Mouse (Mus musculus) neural tube, embryonic 13.5 days (tissue): ENCODE data around the gene Cbx1. TPM values are rescaled to one million over a fixed set of nuclear protein-coding genes. Genes with fewer than 3 reads are reported as not detected.
A peak's percentile ranks its signal among the peaks of the same experiment; 100 is the strongest.

Experiments
- ATAC-seq: fragments of 200-750 bp; cut with Nextera tagmentation; 2 replicates; pipeline ENCODE4 v1.8.0; 2017; ENCODE audit warnings: low read depth, mild to moderate bottlenecking, moderate TSS enrichment, moderate library complexity
- H3K27ac ChIP-seq: fragments of 300-500 bp; sonication (generic); replicated peaks from 2 replicates; pipeline ENCODE4 v1.5.1; 2015; ENCODE audit warnings: moderate library complexity, mild to moderate bottlenecking, inconsistent platforms
- H3K27me3 ChIP-seq: fragments of 300-500 bp; sonication (generic); 2 replicates; pipeline ENCODE4 v1.6.1; 2015; ENCODE audit warnings: mild to moderate bottlenecking, inconsistent platforms
- H3K36me3 ChIP-seq: fragments of 300-500 bp; sonication (generic); 2 replicates; pipeline ENCODE4 v1.6.1; 2015; ENCODE audit warnings: mild to moderate bottlenecking, inconsistent platforms
- H3K4me1 ChIP-seq: fragments of 300-500 bp; sonication (generic); replicated peaks from 2 replicates; pipeline ENCODE4 v1.6.1; 2015; ENCODE audit warnings: inconsistent platforms
- H3K4me2 ChIP-seq: fragments of 300-500 bp; sonication (generic); 2 replicates; pipeline ENCODE4 v1.6.1; 2015; ENCODE audit warnings: inconsistent platforms, mild to moderate bottlenecking, moderate library complexity
- H3K4me3 ChIP-seq: fragments of 300-500 bp; sonication (generic); 2 replicates; pipeline ENCODE4 v1.5.1; 2015; ENCODE audit warnings: mild to moderate bottlenecking, inconsistent platforms
- H3K9ac ChIP-seq: fragments of 300-500 bp; sonication (generic); 2 replicates; pipeline ENCODE4 v1.6.1; 2015; ENCODE audit warnings: moderate library complexity, mild to moderate bottlenecking, inconsistent platforms
- H3K9me3 ChIP-seq: fragments of 300-500 bp; sonication (generic); 2 replicates; pipeline ENCODE4 v1.6.1; 2016; ENCODE audit warnings: inconsistent platforms
- WGBS: fragments of 180-500 bp; shearing (Covaris S2); methylation state at CpG from one replicate; pipeline ENCODE4 v1.1.7; 2015; 5-methylcytosine and 5-hydroxymethylcytosine counted together
- polyA plus RNA-seq: library from polyadenylated mRNA; unstranded; fragments of >200 nt; fragmentation: Nextera tagmentation; extraction: Ambion mirVana; gene quantifications from 2 replicates; pipeline ENCODE4 v1.2.1, GENCODE M21; 2015

Cbx1 gene
- polyA plus RNA-seq, 1 experiment from 2014 or later, result 91.6 TPM

DNA sequence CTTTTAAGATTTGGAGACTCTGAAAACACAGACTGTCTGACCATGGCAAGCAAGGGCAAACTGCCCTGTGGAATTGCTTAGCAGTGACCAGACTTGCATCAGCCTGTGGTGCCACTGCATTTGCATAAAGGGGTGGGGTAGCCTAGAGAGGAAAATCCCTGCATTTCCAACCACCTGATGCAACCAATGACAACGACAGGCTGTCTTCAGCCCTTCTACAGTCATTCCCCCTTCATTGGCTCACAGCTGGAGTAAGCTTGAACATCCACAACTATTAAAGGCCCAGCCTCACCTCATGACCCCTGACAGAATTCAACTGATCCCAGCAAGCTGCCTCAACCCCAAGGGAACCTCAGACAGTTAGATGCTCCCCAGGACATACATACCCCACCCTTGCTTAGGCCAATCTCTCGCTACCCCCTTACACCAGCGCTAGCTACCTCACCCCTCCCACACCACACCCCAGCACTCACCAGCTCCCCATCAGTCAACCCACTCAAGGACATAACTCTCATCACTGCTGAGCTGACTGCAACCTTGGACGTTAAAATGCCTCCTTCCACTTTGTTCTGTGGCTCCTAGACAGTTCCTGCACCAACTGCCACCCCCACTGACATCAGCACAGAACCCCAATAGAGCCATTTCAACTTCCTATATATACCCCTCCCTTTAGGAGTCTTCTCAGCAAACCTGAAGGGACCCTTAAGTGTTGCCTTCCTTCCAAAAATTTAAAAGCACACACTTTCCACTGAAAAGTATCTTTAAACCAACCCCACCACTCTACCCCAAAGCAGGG, 33.9 kb downstream of the Cbx1 start:
- Histone ChIP-seq H3K27ac (peak overlapping the region; percentile 92), H3K36me3 (peaks cover 61% of the 10 kb centered on the region), H3K4me3 (peak overlapping the region; percentile 57), H3K4me2 (peak overlapping the region; percentile 97), H3K9ac (peak overlapping the region; percentile 76), H3K4me1 (peaks cover 54% of the 10 kb centered on the region), H3K27me3 (no peaks in the 10 kb centered on the region), H3K9me3 (no peaks in the 10 kb centered on the region)
- WGBS, result 36% methylated on average over 4 of the region's 4 CpGs
- no peak for ATAC-seq

DNA sequence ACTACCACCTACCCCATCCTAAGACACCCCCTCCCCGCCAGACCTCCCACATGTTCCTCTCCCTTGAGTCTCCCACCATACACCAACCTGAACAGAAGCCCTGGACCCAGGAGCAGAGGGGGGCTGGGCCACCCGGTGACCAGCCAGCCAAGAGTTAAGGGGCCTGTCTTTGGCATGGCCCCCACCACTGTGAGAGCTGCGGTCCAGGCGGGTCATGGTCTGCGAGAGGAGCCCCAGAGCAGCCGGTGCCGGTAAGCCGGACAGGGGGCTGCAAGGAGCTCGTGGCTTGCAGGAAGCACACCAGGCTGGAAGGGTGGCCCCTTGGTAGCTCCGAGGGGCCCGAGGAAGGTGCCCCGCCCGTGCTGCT, 34.5 kb downstream of the Cbx1 start:
- H3K27me3 ChIP-seq, result no peaks in the 10 kb centered on the region
- peak overlapping the region; percentile 57 for H3K4me3 ChIP-seq
- H3K4me1 ChIP-seq, result peaks cover 59% of the 10 kb centered on the region
- H3K36me3 ChIP-seq, result peaks cover 56% of the 10 kb centered on the region
- H3K9ac ChIP-seq, result peak overlapping the region; percentile 76
- 11% methylated on average over 13 of the region's 13 CpGs for WGBS
- H3K27ac ChIP-seq, result peak overlapping the region; percentile 92
- no peaks in the 10 kb centered on the region for H3K9me3 ChIP-seq
- peak overlapping the region; percentile 97 for H3K4me2 ChIP-seq
- ATAC-seq, result peak; percentile 54

DNA sequence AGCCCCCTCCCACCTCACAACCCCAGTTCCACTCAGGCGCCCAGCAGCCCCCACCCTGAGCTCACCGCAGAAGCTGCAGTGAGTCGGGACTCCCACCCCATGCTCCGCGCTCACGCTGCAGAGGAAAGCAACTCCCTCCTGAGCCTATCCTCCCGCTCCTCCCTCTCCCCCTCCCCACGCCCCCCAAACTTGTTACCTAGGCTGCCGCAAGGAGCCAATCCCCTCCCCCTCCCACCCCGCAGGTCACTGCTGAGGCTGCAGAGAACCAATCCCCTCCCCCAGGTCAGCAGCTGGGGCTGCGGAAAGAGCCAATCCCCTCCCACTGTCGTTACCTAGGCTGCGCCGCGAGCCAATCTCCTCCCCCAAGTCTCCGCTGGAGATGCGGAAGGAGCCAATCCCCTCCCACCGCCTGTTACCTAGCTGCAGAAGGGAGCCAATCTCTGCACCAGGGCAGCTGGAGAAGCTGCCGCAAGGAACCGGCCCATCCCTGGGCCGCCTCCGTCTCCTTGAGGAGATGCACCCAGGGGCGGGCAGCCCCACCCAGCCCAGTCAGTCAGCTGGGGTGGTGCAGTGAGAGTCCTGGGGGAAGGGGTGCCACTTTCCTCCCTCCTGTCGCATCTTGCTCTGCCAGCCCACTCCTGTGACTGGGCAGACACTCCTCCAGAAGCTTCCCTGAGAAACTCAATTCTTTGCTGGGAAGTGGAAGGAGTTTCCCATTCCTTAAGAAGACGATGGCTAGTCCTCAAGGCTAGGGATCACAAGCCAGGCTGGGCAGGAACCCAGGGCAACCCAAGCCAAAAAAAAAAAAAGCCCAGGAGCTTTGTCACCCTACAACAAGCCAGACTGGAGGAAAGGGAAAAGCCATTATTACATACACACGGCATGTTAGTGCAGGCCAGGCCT, 35.2 kb downstream of the Cbx1 start:
- under 1% methylated on average over 20 of the region's 26 CpGs for WGBS

DNA sequence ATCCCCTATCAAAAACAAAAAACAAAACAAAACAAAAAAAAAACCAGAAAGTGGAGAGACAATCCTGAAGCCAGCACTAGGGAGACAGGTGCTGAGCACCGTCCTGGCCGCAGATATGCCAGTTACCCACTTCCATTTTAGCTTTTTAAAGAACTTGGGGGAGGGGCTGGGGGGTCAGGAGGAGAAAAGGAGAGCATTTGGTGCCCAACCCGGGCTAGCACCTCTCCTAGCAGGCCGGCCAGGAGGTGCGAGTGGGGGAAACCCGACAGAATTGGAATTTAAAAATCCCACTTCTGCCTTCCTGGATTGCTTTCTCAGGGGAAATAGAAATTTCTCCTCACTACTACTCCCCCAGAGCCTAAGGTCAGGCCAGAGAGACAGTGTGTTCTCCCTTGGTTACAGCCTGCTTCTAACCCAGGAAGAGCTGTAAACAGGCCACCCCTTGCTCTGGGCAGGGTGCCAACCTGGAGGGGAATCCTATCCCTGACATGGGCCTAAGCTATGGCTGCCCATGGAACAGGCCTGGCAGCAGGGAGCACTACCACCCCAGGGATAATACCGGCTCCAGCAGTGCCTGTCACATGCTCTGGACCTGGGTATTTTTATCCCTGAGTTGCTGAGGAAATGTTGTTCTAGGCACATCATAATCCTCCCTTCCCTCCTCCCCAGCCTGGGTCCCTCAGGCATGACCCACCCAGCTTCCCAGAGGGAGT, 36.0 kb downstream of the Cbx1 start:
- H3K27me3 ChIP-seq, result no peaks in the 10 kb centered on the region
- H3K4me3 ChIP-seq, result peak overlapping the region; percentile 57
- 42% methylated on average over 7 of the region's 7 CpGs for WGBS
- peak overlapping the region; percentile 92 for H3K27ac ChIP-seq
- no peak for ATAC-seq
- no peaks in the 10 kb centered on the region for H3K9me3 ChIP-seq
- peaks cover 66% of the 10 kb centered on the region for H3K4me1 ChIP-seq
- H3K36me3 ChIP-seq, result peaks cover 41% of the 10 kb centered on the region
- peak overlapping the region; percentile 76 for H3K9ac ChIP-seq
- peak overlapping the region; percentile 97 for H3K4me2 ChIP-seq

More for the DNA sequence above, 35.2 kb downstream of the Cbx1 start:
- peaks cover 65% of the 10 kb centered on the region for H3K4me1 ChIP-seq
- H3K4me3 ChIP-seq, result peak overlapping the region; percentile 57
- H3K27me3 ChIP-seq, result no peaks in the 10 kb centered on the region
- peak; percentile 91 for ATAC-seq
- H3K9me3 ChIP-seq, result no peaks in the 10 kb centered on the region
- peak overlapping the region; percentile 97 for H3K4me2 ChIP-seq
- H3K36me3 ChIP-seq, result peaks cover 49% of the 10 kb centered on the region
- H3K9ac ChIP-seq, result peak overlapping the region; percentile 76
- H3K27ac ChIP-seq, result peak overlapping the region; percentile 92

DNA sequence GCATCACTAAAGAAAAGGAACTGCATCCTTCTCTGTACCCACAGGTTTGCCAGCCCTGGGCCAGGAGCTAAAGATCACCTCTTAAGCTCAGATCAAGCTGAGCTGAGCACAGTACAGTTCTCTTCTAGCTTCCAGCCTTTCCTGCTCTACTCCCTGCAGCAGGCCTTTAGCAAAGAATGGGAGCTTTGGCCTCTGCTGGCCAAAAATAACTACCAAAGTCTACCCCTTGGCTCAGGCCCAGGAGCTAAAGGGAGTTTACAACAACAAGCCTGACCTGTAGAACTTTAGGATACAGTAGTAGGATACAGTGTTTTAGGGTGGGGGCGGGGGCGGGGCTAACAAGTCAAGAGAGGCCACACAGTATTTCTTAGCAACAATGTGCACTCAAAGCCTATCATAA, 37.6 kb downstream of the Cbx1 start:
- no peak for ATAC-seq
- Histone ChIP-seq H3K9ac (peak overlapping the region; percentile 76), H3K9me3 (no peaks in the 10 kb centered on the region), H3K4me3 (peak overlapping the region; percentile 10; the same call in 1 of the 2 replicates), H3K4me2 (peak overlapping the region; percentile 97), H3K27ac (peak overlapping the region; percentile 92; the same call in 1 of the 2 replicates), H3K36me3 (peaks cover 25% of the 10 kb centered on the region), H3K27me3 (no peaks in the 10 kb centered on the region), H3K4me1 (peaks cover 71% of the 10 kb centered on the region)
- 73% methylated on average over 2 of the region's 2 CpGs for WGBS

DNA sequence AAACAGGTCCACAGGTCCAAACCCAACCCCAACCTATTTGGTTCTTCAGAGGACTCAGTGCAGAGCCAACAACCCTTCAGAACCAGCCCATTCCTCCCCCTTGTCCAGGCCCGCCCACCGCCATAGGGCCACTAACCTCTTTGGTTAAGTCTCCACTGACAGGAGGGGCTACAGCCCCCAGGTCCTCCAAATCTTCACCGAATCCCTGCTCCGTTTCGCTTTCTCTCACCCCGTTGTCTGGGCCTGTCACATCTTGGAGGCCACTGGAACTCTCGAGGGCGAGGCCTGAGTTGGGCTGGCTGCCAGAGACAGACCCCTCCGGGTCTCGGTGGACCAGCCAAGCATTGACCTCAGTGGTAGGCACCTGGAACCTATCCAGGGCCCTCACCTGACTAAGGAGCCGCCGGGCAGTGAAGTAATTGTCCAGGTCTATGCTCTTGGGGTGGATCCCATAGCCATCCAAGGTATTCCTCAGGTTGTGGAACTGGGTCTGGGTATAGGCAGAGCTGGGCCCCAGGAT, 38.2 kb downstream of the Cbx1 start:
- ATAC-seq, result no peak
- H3K4me3 ChIP-seq, result no peak overlapping the region

DNA sequence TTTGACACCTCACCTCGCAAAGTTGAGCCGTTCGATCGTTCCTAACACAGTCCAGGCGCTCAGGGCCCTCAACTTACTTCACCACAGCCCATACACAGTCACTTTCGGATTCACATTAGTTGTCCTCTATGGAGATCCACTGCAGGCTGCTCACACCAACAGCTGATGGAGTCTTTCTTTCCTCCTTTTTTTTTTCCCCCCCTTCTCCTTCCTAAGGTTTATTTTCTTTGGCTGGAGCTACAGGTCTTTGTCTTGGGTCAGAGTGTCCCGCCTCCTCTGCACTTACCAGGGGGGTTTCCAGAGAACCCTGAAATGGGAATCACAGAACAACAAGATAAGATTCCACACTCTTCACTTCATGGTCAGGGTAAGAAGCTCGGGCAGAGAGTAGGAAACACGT, 39.0 kb downstream of the Cbx1 start:
- Histone ChIP-seq H3K4me2 (peak overlapping the region; percentile 97), H3K4me1 (peaks cover 64% of the 10 kb centered on the region), H3K27ac (0 out of 2 replicates have a peak overlapping the region, but pooled peaks have one; percentile 3), H3K9ac (peak overlapping the region; percentile 3; the same call in 1 of the 2 replicates), H3K9me3 (no peaks in the 10 kb centered on the region), H3K4me3 (peak overlapping the region; percentile 90; the same call in 1 of the 2 replicates), H3K27me3 (no peaks in the 10 kb centered on the region), H3K36me3 (peaks cover 18% of the 10 kb centered on the region)
- ATAC-seq, result no peak
- 75% methylated on average over 9 of the region's 9 CpGs for whole genome bisulfite sequencing

More for the DNA sequence above, 38.2 kb downstream of the Cbx1 start:
- no peak overlapping the region for H3K27ac ChIP-seq
- H3K27me3 ChIP-seq, result no peaks in the 10 kb centered on the region
- 83% methylated on average over 12 of the region's 12 CpGs for WGBS
- H3K4me2 ChIP-seq, result peak overlapping the region; percentile 97
- peaks cover 71% of the 10 kb centered on the region for H3K4me1 ChIP-seq
- H3K36me3 ChIP-seq, result peaks cover 19% of the 10 kb centered on the region
- no peaks in the 10 kb centered on the region for H3K9me3 ChIP-seq
- H3K9ac ChIP-seq, result peak overlapping the region; percentile 76

DNA sequence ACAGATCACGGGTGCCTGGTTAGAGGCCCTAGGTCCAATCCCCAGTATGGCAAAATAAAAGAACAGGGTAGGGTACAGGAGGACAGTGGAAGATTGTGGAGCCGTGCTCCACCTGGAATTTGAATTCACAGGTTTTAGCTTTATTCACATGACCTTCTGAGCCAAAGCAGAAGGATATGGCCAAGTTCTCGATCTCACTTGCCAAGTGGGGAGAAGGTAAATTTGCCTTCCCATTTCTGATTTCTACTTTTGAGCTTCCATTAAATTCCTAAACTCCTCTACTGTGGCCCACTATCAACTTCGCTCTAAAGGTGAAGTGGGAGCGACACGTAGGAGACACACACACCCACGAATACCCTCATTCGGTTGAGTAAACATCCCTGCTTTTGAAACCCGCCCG, 40.0 kb downstream of the Cbx1 start:
- Histone ChIP-seq H3K4me3 (peak overlapping the region; percentile 90), H3K4me2 (peak overlapping the region; percentile 97), H3K4me1 (peaks cover 55% of the 10 kb centered on the region), H3K36me3 (peaks cover 18% of the 10 kb centered on the region), H3K9me3 (no peaks in the 10 kb centered on the region), H3K27ac (peak overlapping the region; percentile 95), H3K9ac (peak overlapping the region; percentile 92), H3K27me3 (no peaks in the 10 kb centered on the region)
- ATAC-seq, result no peak
- WGBS, result 19% methylated on average over 10 of the region's 10 CpGs

DNA sequence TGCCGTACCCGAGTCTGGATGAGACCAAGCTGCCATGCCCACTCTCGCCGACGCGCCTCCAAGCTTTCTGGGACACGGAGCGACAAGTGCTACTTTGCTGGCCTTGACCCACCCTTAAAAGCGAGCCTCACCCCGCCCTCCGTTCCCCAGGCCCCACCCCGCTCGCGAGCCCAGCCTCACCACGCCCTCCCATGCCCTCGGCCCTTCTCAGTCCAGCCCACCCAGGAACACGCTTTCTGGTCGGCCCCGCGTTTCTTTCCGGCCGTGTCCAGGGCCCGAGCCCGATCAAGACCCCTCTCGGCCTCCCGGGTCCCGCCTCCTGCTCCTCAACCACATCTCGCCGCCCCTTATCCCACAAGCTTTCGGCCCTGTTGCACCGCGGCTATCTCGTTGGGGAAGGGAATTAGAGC, 40.5 kb downstream of the Cbx1 start:
- Histone ChIP-seq H3K27ac (peak overlapping the region; percentile 95), H3K4me3 (peak overlapping the region; percentile 90), H3K9ac (peak overlapping the region; percentile 92), H3K4me1 (peaks cover 52% of the 10 kb centered on the region), H3K9me3 (no peaks in the 10 kb centered on the region), H3K36me3 (peaks cover 18% of the 10 kb centered on the region), H3K27me3 (no peaks in the 10 kb centered on the region), H3K4me2 (peak overlapping the region; percentile 97)
- ATAC-seq, result peak; percentile 37
- WGBS, result under 1% methylated on average over 33 of the region's 33 CpGs

DNA sequence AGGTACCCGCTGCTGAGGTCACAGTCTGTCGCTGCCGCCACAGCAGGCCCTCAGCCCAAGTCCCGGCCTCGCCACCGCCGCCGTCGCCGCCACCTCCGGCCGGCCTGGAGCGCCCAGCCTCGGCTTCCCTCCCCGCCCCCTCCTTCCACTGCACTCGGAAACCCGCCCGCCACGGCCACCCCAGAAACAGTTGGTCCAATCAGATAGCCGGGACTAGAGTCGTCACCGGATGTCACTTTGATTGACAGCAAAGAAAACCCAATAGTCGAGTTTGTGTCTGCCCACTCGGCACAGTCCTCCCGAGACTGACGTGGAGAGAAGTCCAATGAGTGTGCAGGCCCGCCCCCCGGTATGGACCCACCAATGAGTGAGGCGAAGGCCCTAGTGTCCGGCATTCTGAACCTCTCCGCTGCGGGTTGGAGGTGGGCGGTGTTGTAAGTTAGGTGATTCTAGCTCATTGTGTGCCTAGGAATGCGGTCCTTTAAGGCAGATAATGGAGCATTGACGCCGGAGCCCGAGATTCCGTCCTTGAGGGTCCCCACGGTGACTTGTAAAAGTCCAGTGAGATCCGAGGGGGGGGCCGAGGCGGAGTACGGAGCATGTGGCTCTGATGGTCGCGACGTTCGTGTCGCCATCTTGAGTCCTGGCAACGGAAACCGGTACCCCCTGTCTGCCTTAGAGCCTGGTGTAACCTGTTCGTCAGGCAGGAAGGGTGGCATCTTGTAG, 41.0 kb downstream of the Cbx1 start, which contains the start of gene Nfe2l1:
TSS of gene Nfe2l1 (minus strand) at position 156 of the 726 bp plus-strand sequence.
- Histone ChIP-seq H3K9ac (peak within 1 kb of the TSS; percentile 92), H3K36me3 (peaks cover 18% of the 10 kb centered on the region), H3K4me2 (peak within 1 kb of the TSS; percentile 97), H3K27me3 (no peaks in the 10 kb centered on the region), H3K4me1 (peaks cover 46% of the 10 kb centered on the region), H3K4me3 (peak within 1 kb of the TSS; percentile 90), H3K27ac (peak within 1 kb of the TSS; percentile 95), H3K9me3 (no peaks in the 10 kb centered on the region)
- WGBS, result 0% methylated on average over 51 of the region's 51 CpGs
- peak; percentile 99 for ATAC-seq
